Mouse (Mus musculus): ENCODE data around the gene Zp2. TPM values are rescaled to one million over a fixed set of nuclear protein-coding genes. Genes with fewer than 3 reads are reported as not detected.

Gene Zp2
- not detected in 2 replicates for polyA plus RNA-seq (2015; fragmentation: Nextera tagmentation; extraction: Ambion mirVana)

DNA sequence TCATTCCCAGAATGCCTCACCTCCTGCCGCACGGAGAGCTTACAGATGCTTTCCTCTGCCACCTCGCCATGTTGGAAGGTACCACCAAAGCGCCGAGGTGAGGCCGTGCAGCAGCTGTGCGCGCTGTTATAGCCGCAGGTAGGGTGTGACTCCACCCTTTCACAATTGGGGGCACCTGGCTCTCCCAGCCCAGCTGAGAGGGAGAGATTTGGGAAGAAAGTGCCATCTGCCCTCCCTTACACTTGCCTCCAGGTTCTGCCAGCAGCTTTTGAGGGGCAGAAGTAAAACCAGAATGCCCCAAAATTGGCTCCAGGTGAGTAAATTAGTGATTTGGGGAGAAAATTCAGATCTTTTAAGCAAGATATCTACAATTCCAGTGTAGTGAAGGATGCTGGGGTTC lies at the start of gene Zp2:
Gene Zp2 (minus strand): TSS at position 101 of the 400 bp plus-strand sequence.
- 85% methylated on average over 9 of the region's 9 CpGs for WGBS
- ATAC-seq = no peak
- Histone ChIP-seq H3K9me3 (ENCODE audit: control insufficient read depth, low read length) (no peaks in the 10 kb centered on the region), H3K9ac (replicated peaks; ENCODE audit: low read depth, low read length) (no peak within 1 kb of the TSS), H3K4me1 (replicated peaks; ENCODE audit: control insufficient read depth, insufficient read depth, low read length) (no peaks in the 10 kb centered on the region), H3K4me2 (ENCODE audit: low read length) (no peak within 1 kb of the TSS), H3K4me3 (replicated peaks; ENCODE audit: low read length) (no peak within 1 kb of the TSS), H3K27me3 (replicated peaks; ENCODE audit: control insufficient read depth, insufficient read depth, low read length) (peaks cover 11% of the 10 kb centered on the region; the same call in 1 of the 2 replicates), H3K36me3 (ENCODE audit: control insufficient read depth, insufficient read depth) (no peaks in the 10 kb centered on the region), H3K27ac (ENCODE audit: low read length) (no peak within 1 kb of the TSS)

DNA sequence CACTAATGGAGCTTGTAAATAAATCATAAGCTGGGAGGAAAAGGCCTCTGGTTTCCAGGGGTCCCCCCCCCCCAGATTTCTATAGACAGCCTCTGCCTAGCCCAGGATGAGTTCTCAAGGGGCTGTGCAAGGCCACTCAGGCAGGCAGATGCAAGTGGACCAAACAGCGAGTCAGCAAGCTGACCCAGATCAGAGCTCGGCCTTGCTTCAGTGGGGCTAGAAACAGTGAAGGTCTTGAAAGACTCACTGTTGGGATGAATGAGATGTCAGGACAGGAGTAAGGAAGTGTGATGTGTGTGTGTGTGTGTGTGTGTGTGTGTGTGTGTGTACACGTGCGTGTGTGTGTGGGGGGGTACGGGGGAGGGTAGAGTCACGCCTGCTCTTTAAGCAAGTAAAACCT lies 47.7 kb upstream of the Zp2 start:
- no peaks in the 10 kb centered on the region for H3K36me3 ChIP-seq (ENCODE audit: control insufficient read depth, insufficient read depth)
- 82% methylated on average over 6 of the region's 6 CpGs for WGBS
- H3K4me1 ChIP-seq (replicated peaks; ENCODE audit: control insufficient read depth, insufficient read depth, low read length) = peaks cover 9% of the 10 kb centered on the region
- H3K27me3 ChIP-seq (replicated peaks; ENCODE audit: control insufficient read depth, insufficient read depth, low read length) = no peaks in the 10 kb centered on the region
- H3K9me3 ChIP-seq (ENCODE audit: control insufficient read depth, low read length) = no peaks in the 10 kb centered on the region
- no peak overlapping the region for H3K4me2 ChIP-seq (ENCODE audit: low read length)
- no peak overlapping the region for H3K9ac ChIP-seq (replicated peaks; ENCODE audit: low read depth, low read length)
- no peak overlapping the region for H3K27ac ChIP-seq (ENCODE audit: low read length)
- no peak overlapping the region for H3K4me3 ChIP-seq (replicated peaks; ENCODE audit: low read length)
- ATAC-seq = no peak

DNA sequence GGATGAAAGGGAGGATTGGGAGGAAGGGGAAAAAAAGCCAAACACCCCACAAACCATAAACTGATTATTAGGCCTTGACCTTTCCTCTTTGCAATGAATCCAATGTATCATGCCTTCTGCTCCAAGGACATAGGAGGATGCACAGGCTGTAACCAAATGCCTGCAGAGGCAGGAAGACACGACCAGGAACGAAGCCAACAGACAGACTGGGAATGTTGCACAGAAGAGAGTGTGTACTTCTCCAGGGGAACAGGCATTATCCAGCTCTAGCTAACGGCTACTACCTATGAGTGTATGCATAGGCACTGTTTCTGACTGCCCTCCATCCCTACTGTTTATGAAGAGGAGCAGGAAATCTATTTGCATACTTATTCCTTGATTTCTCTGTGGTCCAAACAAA lies 47.1 kb upstream of the Zp2 start:
- WGBS = 49% methylated on average over 3 of the region's 3 CpGs
- ATAC-seq = no peak
- H3K27me3 ChIP-seq (replicated peaks; ENCODE audit: control insufficient read depth, insufficient read depth, low read length) = no peaks in the 10 kb centered on the region

DNA sequence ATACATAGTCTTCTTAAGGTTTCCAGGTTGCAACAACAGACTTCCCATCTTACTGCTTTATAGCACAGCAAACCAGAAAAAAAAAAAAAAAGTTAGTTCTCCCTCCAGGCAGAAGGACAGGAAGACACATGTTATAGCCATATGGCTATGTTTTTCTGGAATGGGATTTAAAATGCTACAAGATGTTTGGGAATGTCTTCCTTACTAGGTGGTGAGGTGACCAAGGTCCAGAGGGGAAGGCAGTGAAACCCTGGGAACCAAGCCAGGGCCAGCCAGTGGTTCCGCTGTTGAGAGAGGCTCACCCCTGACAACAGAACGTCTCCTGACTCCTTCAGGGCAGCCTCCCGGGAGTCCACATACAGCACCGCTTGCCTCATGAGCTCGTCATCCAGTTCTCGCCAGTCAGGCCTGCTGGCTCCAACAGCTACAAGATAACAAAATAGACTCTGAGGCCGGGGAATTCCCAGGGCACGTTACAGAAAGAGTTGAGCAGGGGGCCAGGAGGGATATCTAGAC lies 45.1 kb upstream of the Zp2 start:
- 52% methylated on average over 8 of the region's 8 CpGs for WGBS
- no peaks in the 10 kb centered on the region for H3K36me3 ChIP-seq (ENCODE audit: control insufficient read depth, insufficient read depth)
- peak overlapping the region; percentile 8; the same call in 1 of the 2 replicates for H3K27ac ChIP-seq (ENCODE audit: low read length)
- H3K27me3 ChIP-seq (replicated peaks; ENCODE audit: control insufficient read depth, insufficient read depth, low read length) = no peaks in the 10 kb centered on the region
- no peak overlapping the region for H3K4me3 ChIP-seq (replicated peaks; ENCODE audit: low read length)
- ATAC-seq = peak; percentile 65; the same call in 1 of the 2 replicates
- no peak overlapping the region for H3K4me2 ChIP-seq (ENCODE audit: low read length)
- peaks cover 9% of the 10 kb centered on the region for H3K4me1 ChIP-seq (replicated peaks; ENCODE audit: control insufficient read depth, insufficient read depth, low read length)
- H3K9ac ChIP-seq (replicated peaks; ENCODE audit: low read depth, low read length) = no peak overlapping the region
- H3K9me3 ChIP-seq (ENCODE audit: control insufficient read depth, low read length) = no peaks in the 10 kb centered on the region

More for the DNA sequence above, 47.1 kb upstream of the Zp2 start:
- Histone ChIP-seq H3K27ac (ENCODE audit: low read length) (no peak overlapping the region), H3K4me2 (ENCODE audit: low read length) (no peak overlapping the region), H3K9ac (replicated peaks; ENCODE audit: low read depth, low read length) (no peak overlapping the region), H3K9me3 (ENCODE audit: control insufficient read depth, low read length) (no peaks in the 10 kb centered on the region), H3K36me3 (ENCODE audit: control insufficient read depth, insufficient read depth) (no peaks in the 10 kb centered on the region), H3K4me1 (replicated peaks; ENCODE audit: control insufficient read depth, insufficient read depth, low read length) (peaks cover 9% of the 10 kb centered on the region), H3K4me3 (replicated peaks; ENCODE audit: low read length) (no peak overlapping the region)

DNA sequence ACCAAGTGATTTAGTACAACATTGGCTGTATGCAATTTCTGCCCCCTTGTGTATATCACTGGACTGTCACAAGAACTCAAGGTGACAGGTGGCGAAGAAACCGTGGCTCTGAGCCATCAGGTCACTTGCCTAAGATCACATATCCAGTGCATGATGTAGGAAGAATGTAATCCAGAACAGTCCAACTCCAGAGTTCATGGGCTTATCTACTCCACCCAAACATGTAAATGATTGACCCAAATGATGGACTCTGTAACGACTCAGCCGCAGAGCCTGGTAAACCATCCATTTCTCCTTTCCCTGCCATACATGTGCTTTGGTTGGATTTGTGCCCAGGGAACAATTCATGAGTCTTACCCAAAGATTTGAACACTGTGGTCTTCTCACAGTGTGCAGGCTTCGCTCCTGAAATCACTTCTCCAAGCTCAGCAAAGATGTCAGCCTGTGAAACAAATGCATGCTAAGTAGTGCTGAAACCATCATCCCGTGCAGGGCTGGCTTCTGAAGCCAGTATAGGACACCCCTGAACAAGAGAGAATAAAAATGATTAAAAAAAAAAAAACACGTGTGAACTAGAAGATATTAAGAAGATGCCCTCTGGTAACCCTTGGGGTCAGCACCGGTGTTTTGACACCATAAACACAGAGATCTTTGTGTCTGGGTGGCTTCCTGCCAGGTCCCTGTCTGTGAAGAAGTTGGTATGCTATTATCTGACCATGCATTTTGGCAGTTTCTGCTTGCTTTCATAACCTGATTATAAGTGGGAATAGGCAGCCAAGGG lies 44.5 kb upstream of the Zp2 start:
- H3K9ac ChIP-seq (replicated peaks; ENCODE audit: low read depth, low read length) = no peak overlapping the region
- H3K36me3 ChIP-seq (ENCODE audit: control insufficient read depth, insufficient read depth) = no peaks in the 10 kb centered on the region
- H3K9me3 ChIP-seq (ENCODE audit: control insufficient read depth, low read length) = no peaks in the 10 kb centered on the region
- no peak for ATAC-seq
- no peak overlapping the region for H3K4me3 ChIP-seq (replicated peaks; ENCODE audit: low read length)
- peaks cover 9% of the 10 kb centered on the region for H3K4me1 ChIP-seq (replicated peaks; ENCODE audit: control insufficient read depth, insufficient read depth, low read length)
- H3K27me3 ChIP-seq (replicated peaks; ENCODE audit: control insufficient read depth, insufficient read depth, low read length) = no peaks in the 10 kb centered on the region
- 0 out of 2 replicates have a peak overlapping the region, but pooled peaks have one; percentile 18 for H3K27ac ChIP-seq (ENCODE audit: low read length)
- no peak overlapping the region for H3K4me2 ChIP-seq (ENCODE audit: low read length)
- WGBS = 68% methylated on average over 8 of the region's 8 CpGs

DNA sequence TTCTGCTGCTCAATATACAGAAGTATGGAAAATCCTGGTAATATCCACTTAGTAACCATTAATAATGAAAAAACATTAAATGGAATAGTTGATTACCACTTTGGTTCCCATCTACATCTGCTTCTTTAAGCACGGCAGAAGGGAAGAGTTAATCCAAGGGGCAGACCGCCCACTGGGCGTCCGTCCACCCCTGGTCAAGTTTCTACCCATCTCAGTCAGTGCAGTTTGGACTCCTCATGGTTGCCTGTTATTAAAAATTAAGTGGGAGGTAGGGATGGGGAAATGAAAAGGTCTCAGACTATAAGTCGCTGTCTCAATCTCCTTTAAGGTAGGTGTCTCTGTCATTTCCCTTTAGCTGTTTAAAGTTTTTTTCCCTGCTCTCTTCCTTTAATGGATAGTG lies 43.9 kb upstream of the Zp2 start:
- H3K36me3 ChIP-seq (ENCODE audit: control insufficient read depth, insufficient read depth) = no peaks in the 10 kb centered on the region
- H3K4me1 ChIP-seq (replicated peaks; ENCODE audit: control insufficient read depth, insufficient read depth, low read length) = peaks cover 9% of the 10 kb centered on the region
- ATAC-seq = no peak
- 86% methylated on average over 5 of the region's 5 CpGs for WGBS
- no peak overlapping the region for H3K4me2 ChIP-seq (ENCODE audit: low read length)
- no peak overlapping the region for H3K9ac ChIP-seq (replicated peaks; ENCODE audit: low read depth, low read length)
- no peak overlapping the region for H3K27ac ChIP-seq (ENCODE audit: low read length)
- no peaks in the 10 kb centered on the region for H3K9me3 ChIP-seq (ENCODE audit: control insufficient read depth, low read length)
- no peak overlapping the region for H3K4me3 ChIP-seq (replicated peaks; ENCODE audit: low read length)
- H3K27me3 ChIP-seq (replicated peaks; ENCODE audit: control insufficient read depth, insufficient read depth, low read length) = no peaks in the 10 kb centered on the region

DNA sequence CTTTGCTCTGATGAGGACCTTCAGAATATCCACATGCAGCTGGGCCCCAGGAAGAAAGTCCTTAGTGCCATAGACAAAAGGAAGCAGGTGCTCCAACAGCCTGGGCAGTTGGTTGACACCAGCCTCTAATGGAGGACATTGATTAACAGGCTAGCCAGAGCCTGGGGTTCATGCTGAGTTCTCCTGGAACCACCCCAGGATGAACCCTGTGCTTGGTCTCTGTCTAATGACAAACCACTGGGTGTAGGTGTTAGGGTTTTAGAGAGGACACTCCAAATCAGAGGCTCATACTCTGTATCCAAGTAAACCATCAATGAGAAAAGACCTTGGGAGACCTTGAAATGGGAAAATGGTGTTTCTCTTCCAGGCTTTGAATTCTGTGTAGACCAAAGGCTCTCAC lies 37.8 kb upstream of the Zp2 start:
- Histone ChIP-seq H3K9me3 (ENCODE audit: control insufficient read depth, low read length) (no peaks in the 10 kb centered on the region), H3K27me3 (replicated peaks; ENCODE audit: control insufficient read depth, insufficient read depth, low read length) (no peaks in the 10 kb centered on the region), H3K4me3 (replicated peaks; ENCODE audit: low read length) (no peak overlapping the region), H3K9ac (replicated peaks; ENCODE audit: low read depth, low read length) (no peak overlapping the region), H3K4me1 (replicated peaks; ENCODE audit: control insufficient read depth, insufficient read depth, low read length) (no peaks in the 10 kb centered on the region; the same call in 1 of the 2 replicates), H3K36me3 (ENCODE audit: control insufficient read depth, insufficient read depth) (no peaks in the 10 kb centered on the region), H3K27ac (ENCODE audit: low read length) (no peak overlapping the region), H3K4me2 (ENCODE audit: low read length) (no peak overlapping the region)
- ATAC-seq = no peak

DNA sequence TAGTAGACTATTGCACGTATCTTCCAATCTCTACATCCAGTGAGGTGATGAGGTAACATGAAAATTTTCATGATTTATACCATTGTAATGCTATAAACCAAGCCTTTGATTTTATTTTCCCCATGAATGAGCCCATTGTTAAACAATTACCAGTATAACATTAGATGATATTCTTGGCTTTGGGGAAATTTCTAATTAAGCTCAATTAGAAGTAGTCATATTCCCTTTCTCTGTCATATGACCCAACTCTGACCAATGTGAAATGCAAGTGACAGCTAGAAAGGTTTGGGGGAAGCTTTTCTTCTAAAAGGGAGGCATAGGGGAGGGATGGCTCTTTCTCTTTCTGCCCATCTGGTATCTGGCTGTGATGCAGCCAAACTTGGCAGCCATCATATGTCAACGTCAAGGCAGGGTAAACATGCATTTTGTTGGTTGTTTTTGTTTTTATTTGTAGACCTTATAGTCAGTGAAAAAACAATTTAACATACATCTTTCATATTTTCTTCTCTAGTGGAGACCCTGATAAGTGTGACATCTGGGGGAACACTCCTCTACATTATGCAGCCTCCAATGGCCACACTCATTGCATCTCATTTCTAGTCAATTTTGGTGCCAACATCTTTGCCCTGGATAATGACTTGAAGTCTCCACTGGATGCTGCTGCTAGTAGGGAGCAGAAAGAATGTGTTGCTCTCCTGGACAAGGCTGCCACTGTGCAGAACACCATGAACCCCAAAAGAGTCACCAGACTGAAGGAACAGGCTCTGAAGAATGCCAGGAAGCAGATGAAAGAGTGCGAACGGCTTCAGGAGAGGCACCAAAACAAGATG lies 36.5 kb upstream of the Zp2 start:
- Histone ChIP-seq H3K4me2 (ENCODE audit: low read length) (no peak overlapping the region), H3K9me3 (ENCODE audit: control insufficient read depth, low read length) (no peaks in the 10 kb centered on the region), H3K36me3 (ENCODE audit: control insufficient read depth, insufficient read depth) (no peaks in the 10 kb centered on the region), H3K4me1 (replicated peaks; ENCODE audit: control insufficient read depth, insufficient read depth, low read length) (no peaks in the 10 kb centered on the region; the same call in 1 of the 2 replicates), H3K27ac (ENCODE audit: low read length) (0 out of 2 replicates have a peak overlapping the region, but pooled peaks have one; percentile 2), H3K27me3 (replicated peaks; ENCODE audit: control insufficient read depth, insufficient read depth, low read length) (no peaks in the 10 kb centered on the region), H3K9ac (replicated peaks; ENCODE audit: low read depth, low read length) (no peak overlapping the region), H3K4me3 (replicated peaks; ENCODE audit: low read length) (no peak overlapping the region)
- ATAC-seq = peak; percentile 62
- 83% methylated on average over 4 of the region's 4 CpGs for WGBS

DNA sequence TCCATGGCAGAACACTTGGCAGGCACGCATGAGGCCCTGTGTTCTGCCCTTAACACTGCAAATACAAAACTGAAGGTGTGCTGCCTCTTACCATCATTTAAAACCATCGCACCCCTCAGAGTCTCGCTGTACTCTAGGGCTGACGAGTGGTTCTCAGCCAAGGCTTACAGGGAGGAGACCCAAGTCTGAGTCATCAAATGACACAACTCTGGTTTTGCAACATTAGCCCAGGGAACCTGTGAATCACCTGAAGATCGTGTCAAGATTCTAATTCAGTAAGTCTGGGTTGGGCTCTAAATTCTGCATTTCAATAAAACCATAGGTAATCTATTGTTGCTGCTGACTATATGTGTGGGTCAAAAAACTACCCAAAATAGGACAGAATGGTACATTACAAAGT lies 35.5 kb upstream of the Zp2 start:
- Histone ChIP-seq H3K36me3 (ENCODE audit: control insufficient read depth, insufficient read depth) (no peaks in the 10 kb centered on the region), H3K9me3 (ENCODE audit: control insufficient read depth, low read length) (no peaks in the 10 kb centered on the region), H3K4me2 (ENCODE audit: low read length) (no peak overlapping the region), H3K9ac (replicated peaks; ENCODE audit: low read depth, low read length) (no peak overlapping the region), H3K4me3 (replicated peaks; ENCODE audit: low read length) (no peak overlapping the region), H3K27me3 (replicated peaks; ENCODE audit: control insufficient read depth, insufficient read depth, low read length) (no peaks in the 10 kb centered on the region), H3K27ac (ENCODE audit: low read length) (no peak overlapping the region), H3K4me1 (replicated peaks; ENCODE audit: control insufficient read depth, insufficient read depth, low read length) (no peaks in the 10 kb centered on the region; the same call in 1 of the 2 replicates)
- 91% methylated on average over 5 of the region's 5 CpGs for whole genome bisulfite sequencing
- ATAC-seq = no peak
